11 mouse cellular contexts compared by ENCODE assay signal in genomic region chr12:5762306-5762927, GRCm38 (mm10).
DNase-seq lines count a peak whose midpoint lies in the region.
"Had no signal": no experiment of that assay in that cellular context is flagged by ENCODE, and none has a peak within 500 bp of the region (broad histone marks: within the 10 kb centered on the region; RNA-seq: fewer than 3 reads in every experiment).

No protein-coding gene starts in this region.

- intact Hi-C loops in heart, postnatal 10 days (cut with DNase I): no loop called here

- DNase-seq in lung, postnatal 10 days: peak; percentile 15
- no peak for DNase-seq in lung, postnatal 4 days
- DNase-seq in gastrocnemius, postnatal 10 days: peak; percentile 26
- peak; percentile 46 to 65 for DNase-seq in heart, postnatal 10 days
- DNase-seq in skeletal muscle tissue, adult 2 months (ENCODE audit: low read depth, low spot score): peak; percentile 88
- DNase-seq in left cerebral cortex, adult 8-10 months (ENCODE audit: low spot score in 2 of 2): no peak
- no peak for DNase-seq in right cerebral cortex, adult 18-20 months
- no peak for DNase-seq in retina, embryonic 14.5 days (ENCODE audit: low spot score)
- DNase-seq: adrenal gland, postnatal 36 days; cerebellum, postnatal 25 days; spleen, adult 18-20 months had no signal

Comparison
In these comparisons a context has a peak if more than half of its experiments do, and no peak if none do; other contexts are left out.
1. DNase-seq: peak in lung, postnatal 10 days (single experiment), gastrocnemius, postnatal 10 days (single experiment), heart, postnatal 10 days (2 of 2) and skeletal muscle tissue, adult 2 months (single experiment); none in lung, postnatal 4 days (0 of 2), left cerebral cortex, adult 8-10 months (0 of 2), right cerebral cortex, adult 18-20 months (single experiment) and retina, embryonic 14.5 days (single experiment).